Mouse (Mus musculus) liver, postnatal 0 days (tissue): Measurements from ENCODE around the gene Prep. TPM values are rescaled to one million over a fixed set of nuclear protein-coding genes. Genes with fewer than 3 reads are reported as not detected.

Experiments used
- ATAC-seq: fragments of 200-750 bp; cut with Nextera tagmentation; 2 replicates; pipeline ENCODE4 v1.8.0; 2017; ENCODE audit warnings: mild to moderate bottlenecking, moderate library complexity
- DNase-seq: peaks from one replicate; pipeline ENCODE4 v3.0.0-alpha.2; 2016
- H3K27ac ChIP-seq: fragments of 300-500 bp; sonication (generic); 2 replicates; pipeline ENCODE4 v1.5.1; 2014; ENCODE audit warnings: antibody characterized with exemption, moderate library complexity, mild to moderate bottlenecking, low read depth
- H3K27me3 ChIP-seq: fragments of 300-500 bp; sonication (generic); 2 replicates; pipeline ENCODE4 v1.6.1; 2014; ENCODE audit warnings: low read length, control low read depth, mixed read lengths; ENCODE audit not compliant: insufficient read depth
- H3K36me3 ChIP-seq: fragments of 300-500 bp; sonication (generic); replicated peaks from 2 replicates; pipeline ENCODE4 v1.6.1; 2014; ENCODE audit warnings: mild to moderate bottlenecking, control low read depth, low read length, moderate library complexity, mixed read lengths; ENCODE audit not compliant: insufficient read depth
- H3K4me1 ChIP-seq: fragments of 300-500 bp; sonication (generic); 2 replicates; pipeline ENCODE4 v1.6.1; 2014; ENCODE audit warnings: antibody characterized with exemption, mild to moderate bottlenecking, control low read depth; ENCODE audit not compliant: insufficient read depth
- H3K4me2 ChIP-seq: fragments of 300-500 bp; sonication (generic); 2 replicates; pipeline ENCODE4 v1.6.1; 2014; ENCODE audit warnings: low read depth, mild to moderate bottlenecking, low read length, moderate library complexity, mixed read lengths
- H3K4me3 ChIP-seq: fragments of 300-500 bp; sonication (generic); 2 replicates; pipeline ENCODE4 v1.5.1; 2014; ENCODE audit warnings: low read depth, low read length
- H3K9ac ChIP-seq: fragments of 300-500 bp; sonication (generic); replicated peaks from 2 replicates; pipeline ENCODE4 v1.6.1; 2014; ENCODE audit warnings: mild to moderate bottlenecking, moderate library complexity
- H3K9me3 ChIP-seq: fragments of 300-500 bp; sonication (generic); 2 replicates; pipeline ENCODE4 v1.6.1; 2016; ENCODE audit warnings: mild to moderate bottlenecking, control low read depth, low read length, mixed read lengths
- CTCF ChIP-seq: sonication (generic); IDR thresholded peaks from 2 replicates; pipeline ENCODE4 v1.5.1; 2016; ENCODE audit warnings: antibody characterized with exemption, low read depth
- EP300 ChIP-seq: IDR thresholded peaks from 2 replicates; pipeline ENCODE4 v1.6.1; 2016; ENCODE audit warnings: antibody characterized with exemption, low read depth, mild to moderate bottlenecking
- WGBS: fragments of 180-500 bp; shearing (Covaris S2); extraction: QIAGEN DNeasy Blood & Tissue Kit; methylation state at CpG from one replicate; pipeline ENCODE4 v1.1.7; 2014; ENCODE audit not compliant: insufficient replicate concordance; 5-methylcytosine and 5-hydroxymethylcytosine counted together
- polyA plus RNA-seq: library from polyadenylated mRNA; unstranded; fragments of >200 nt; fragmentation: Nextera tagmentation; extraction: Ambion mirVana; gene quantifications from 2 replicates; pipeline ENCODE4 v1.2.1, GENCODE M21; 2015

Gene Prep
- polyA plus RNA-seq, 1 experiment from 2014 or later: 7.1 TPM

- H3K4me3 ChIP-seq: no peak overlapping the region
- ATAC-seq (no peak), DNase-seq (no peak)
- no peak overlapping the region for H3K9ac ChIP-seq
- H3K27me3 ChIP-seq: no peaks in the 10 kb centered on the region
- no peak overlapping the region for H3K27ac ChIP-seq
- WGBS: 71% methylated on average over 4 of the region's 4 CpGs
- no peaks in the 10 kb centered on the region for H3K9me3 ChIP-seq
- H3K36me3 ChIP-seq: no peaks in the 10 kb centered on the region
- TF ChIP-seq CTCF: no peak
- TF ChIP-seq EP300: no peak
- no peaks in the 10 kb centered on the region for H3K4me1 ChIP-seq
- H3K4me2 ChIP-seq: no peak overlapping the region
These were observed 41.8 kb upstream of the Prep start for GRCm38 (mm10) chr10:45025184-45025583.

- H3K27ac ChIP-seq: no peak overlapping the region
- no peak overlapping the region for H3K4me2 ChIP-seq
- ATAC-seq (no peak), DNase-seq (no peak)
- no peak overlapping the region for H3K4me3 ChIP-seq
- H3K9ac ChIP-seq: no peak overlapping the region
- no peaks in the 10 kb centered on the region for H3K27me3 ChIP-seq
- no peak for TF ChIP-seq EP300
- H3K36me3 ChIP-seq: no peaks in the 10 kb centered on the region
- H3K4me1 ChIP-seq: no peaks in the 10 kb centered on the region
- H3K9me3 ChIP-seq: no peaks in the 10 kb centered on the region
- WGBS: 82% methylated on average over 7 of the region's 7 CpGs
These were observed 40.1 kb upstream of the Prep start for GRCm38 (mm10) chr10:45026935-45027334.

- H3K36me3 ChIP-seq: no peaks in the 10 kb centered on the region
- H3K4me1 ChIP-seq: peaks cover 10% of the 10 kb centered on the region
- H3K4me3 ChIP-seq: no peak overlapping the region
- no peaks in the 10 kb centered on the region for H3K27me3 ChIP-seq
- H3K27ac ChIP-seq: no peak overlapping the region
- H3K9me3 ChIP-seq: no peaks in the 10 kb centered on the region
- no peak overlapping the region for H3K9ac ChIP-seq
- ATAC-seq: no peak
- no peak for TF ChIP-seq EP300
- peak; percentile 82 for TF ChIP-seq CTCF
- no peak overlapping the region for H3K4me2 ChIP-seq
- peak; percentile 83 for DNase-seq
- 25% methylated on average over 12 of the region's 12 CpGs for WGBS
These were observed 21.6 kb upstream of the Prep start for GRCm38 (mm10) chr10:45045268-45045928.

- H3K27me3 ChIP-seq: no peaks in the 10 kb centered on the region
- H3K9ac ChIP-seq: no peak overlapping the region; the same call in 1 of the 2 replicates
- no peaks in the 10 kb centered on the region for H3K9me3 ChIP-seq
- peak overlapping the region; percentile 19 for H3K4me3 ChIP-seq
- H3K36me3 ChIP-seq: no peaks in the 10 kb centered on the region
- H3K4me1 ChIP-seq: peaks cover 10% of the 10 kb centered on the region
- WGBS: 15% methylated on average over 11 of the region's 11 CpGs
- DNase-seq (no peak), ATAC-seq (peak; percentile 41; the same call in 1 of the 2 replicates)
- TF ChIP-seq EP300 (no peak), CTCF (no peak)
- peak overlapping the region; percentile 58 for H3K27ac ChIP-seq
- H3K4me2 ChIP-seq: peak overlapping the region; percentile 58
These were observed 18.8 kb upstream of the Prep start for GRCm38 (mm10) chr10:45048158-45048557.

- Histone ChIP-seq H3K27ac (peak overlapping the region; percentile 58), H3K4me2 (peak overlapping the region; percentile 58), H3K27me3 (no peaks in the 10 kb centered on the region), H3K4me1 (peaks cover 10% of the 10 kb centered on the region), H3K9ac (no peak overlapping the region; the same call in 1 of the 2 replicates), H3K9me3 (no peaks in the 10 kb centered on the region), H3K4me3 (peak overlapping the region; percentile 19), H3K36me3 (no peaks in the 10 kb centered on the region)
- DNase-seq (peak; percentile 46), ATAC-seq (peak; percentile 64; the same call in 1 of the 2 replicates)
- TF ChIP-seq CTCF (no peak), EP300 (no peak)
- 22% methylated on average over 11 of the region's 11 CpGs for WGBS
These were observed 18.4 kb upstream of the Prep start for GRCm38 (mm10) chr10:45048622-45049021.

- TF ChIP-seq CTCF: peak; percentile 81
- no peak for TF ChIP-seq EP300
- peak; percentile 66 for ATAC-seq
- H3K36me3 ChIP-seq: no peaks in the 10 kb centered on the region
- peak; percentile 86 for DNase-seq
- 52% methylated on average over 11 of the region's 11 CpGs for WGBS
- no peak overlapping the region for H3K27ac ChIP-seq
- peaks cover 8% of the 10 kb centered on the region for H3K4me1 ChIP-seq
- H3K27me3 ChIP-seq: no peaks in the 10 kb centered on the region
- no peak overlapping the region for H3K9ac ChIP-seq
- no peaks in the 10 kb centered on the region for H3K9me3 ChIP-seq
- H3K4me2 ChIP-seq: no peak overlapping the region
- H3K4me3 ChIP-seq: no peak overlapping the region
These were observed 15.8 kb upstream of the Prep start for GRCm38 (mm10) chr10:45051125-45051744.
